Comparison of ENCODE assay signal across 16 mouse cellular contexts in the genomic region with DNA sequence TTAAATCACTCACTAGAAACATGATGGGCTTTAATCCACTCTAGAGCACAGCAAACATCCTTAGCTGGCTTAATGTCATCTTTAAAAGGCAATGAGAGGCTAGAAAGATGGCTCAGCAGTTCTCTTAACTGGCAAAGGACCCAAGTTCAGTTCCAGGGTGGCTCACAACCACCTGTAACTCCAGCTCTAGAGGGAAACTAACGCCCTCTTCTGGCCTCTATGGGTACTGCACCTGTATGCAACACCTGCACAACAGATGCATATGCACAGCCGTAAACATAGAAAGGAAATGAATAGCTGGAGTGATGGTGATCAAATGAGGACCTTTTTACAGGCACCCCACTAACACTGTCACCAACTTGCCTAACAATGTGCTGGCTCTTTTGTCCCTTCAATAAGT. TPM values are rescaled to one million over a fixed set of nuclear protein-coding genes. Genes with fewer than 3 reads are reported as not detected.
DNase-seq lines count a peak whose midpoint lies in the region; ATAC-seq and TF ChIP-seq lines count a peak whose summit lies in the region.
"Had no signal": no experiment of that assay in that cellular context is flagged by ENCODE, and none has a peak within 500 bp of the region (broad histone marks: within the 10 kb centered on the region; RNA-seq: fewer than 3 reads in every experiment).

No protein-coding gene starts in this region.

- H3K4me1 ChIP-seq in forebrain, postnatal 0 days (ENCODE audit: insufficient read depth), result no peaks in the 10 kb centered on the region
- H3K4me1 ChIP-seq in forebrain, embryonic 16.5 days (replicated peaks; ENCODE audit: control insufficient read depth, insufficient read depth, low read length), result peaks cover 24% of the 10 kb centered on the region
- no peaks in the 10 kb centered on the region for H3K4me1 ChIP-seq in limb, embryonic 11.5 days (ENCODE audit: control insufficient read depth, insufficient read depth, low read length)
- peaks cover 2% of the 10 kb centered on the region; the same call in 1 of the 2 replicates for H3K4me1 ChIP-seq in limb, embryonic 10.5 days
- H3K4me1 ChIP-seq in ES-E14 (ENCODE audit: control insufficient read depth in 2 of 2, insufficient read depth in 2 of 2, low read length in 2 of 2, poor library complexity in 1 of 2), result no peaks in the 10 kb centered on the region
- H3K4me1 ChIP-seq: heart, embryonic 12.5 days; hindbrain, embryonic 12.5 days; kidney, embryonic 15.5 days; midbrain, embryonic 13.5 days had no signal

- no peak overlapping the region for H3K4me3 ChIP-seq in forebrain, postnatal 0 days (ENCODE audit: low read depth, low read length)
- no peak overlapping the region for H3K4me3 ChIP-seq in forebrain, embryonic 16.5 days (replicated peaks; ENCODE audit: low read length)
- H3K4me3 ChIP-seq in limb, embryonic 11.5 days (ENCODE audit: low read depth, low read length), result no peak overlapping the region
- H3K4me3 ChIP-seq in limb, embryonic 10.5 days, result no peak overlapping the region
- no peak overlapping the region for H3K4me3 ChIP-seq in ES-E14 (ENCODE audit: insufficient read depth in 1 of 2, low read depth in 1 of 2, low read length in 2 of 2, poor library complexity in 1 of 2, severe bottlenecking in 1 of 2)
- H3K4me3 ChIP-seq: embryonic facial prominence, embryonic 15.5 days; heart, embryonic 12.5 days; hindbrain, embryonic 12.5 days; kidney, embryonic 15.5 days; midbrain, embryonic 13.5 days had no signal

- no peak for ATAC-seq in forebrain, postnatal 0 days
- ATAC-seq in forebrain, embryonic 16.5 days, result no peak
- ATAC-seq in limb, embryonic 11.5 days (ENCODE audit: insufficient number of reproducible peaks, low FRiP score, low TSS enrichment, low read depth), result no peak
- ATAC-seq: midbrain, embryonic 13.5 days had no signal

- peak; percentile 66 for TF ChIP-seq CTCF in forebrain, postnatal 0 days (IDR thresholded peaks at IDR 0.05; ENCODE audit: low read depth)

- H3K27ac ChIP-seq in forebrain, postnatal 0 days (ENCODE audit: low read depth, low read length), result no peak overlapping the region
- H3K27ac ChIP-seq in forebrain, embryonic 16.5 days (ENCODE audit: low read length), result no peak overlapping the region
- H3K27ac ChIP-seq in limb, embryonic 11.5 days (replicated peaks; ENCODE audit: low read depth, low read length), result no peak overlapping the region
- H3K27ac ChIP-seq in limb, embryonic 10.5 days, result no peak overlapping the region
- no peak overlapping the region for H3K27ac ChIP-seq in ES-E14 (ENCODE audit: insufficient read depth, low read depth, low read length, poor library complexity, severe bottlenecking)
- H3K27ac ChIP-seq: embryonic facial prominence, embryonic 15.5 days; hindbrain, embryonic 12.5 days; kidney, embryonic 15.5 days; midbrain, embryonic 13.5 days had no signal

- 48% methylated on average over 2 of the region's 2 CpGs for WGBS in forebrain, postnatal 0 days
- 46% methylated on average over 2 of the region's 2 CpGs for WGBS in forebrain, embryonic 16.5 days
- 44% methylated on average over 2 of the region's 2 CpGs for WGBS in limb, embryonic 11.5 days
- WGBS in limb, embryonic 10.5 days, result 53% methylated on average over 2 of the region's 2 CpGs

- H3K27me3 ChIP-seq in forebrain, postnatal 0 days (ENCODE audit: insufficient read depth, low read length), result no peaks in the 10 kb centered on the region
- no peaks in the 10 kb centered on the region for H3K27me3 ChIP-seq in forebrain, embryonic 16.5 days (replicated peaks; ENCODE audit: control insufficient read depth, insufficient read depth, low read length)
- H3K27me3 ChIP-seq in limb, embryonic 11.5 days (ENCODE audit: control insufficient read depth, insufficient read depth, low read length), result no peaks in the 10 kb centered on the region
- H3K27me3 ChIP-seq in limb, embryonic 10.5 days (ENCODE audit: low read depth, poor library complexity, severe bottlenecking), result no peaks in the 10 kb centered on the region
- H3K27me3 ChIP-seq: embryonic facial prominence, embryonic 15.5 days; heart, embryonic 12.5 days; hindbrain, embryonic 12.5 days; kidney, embryonic 15.5 days; midbrain, embryonic 13.5 days had no signal

- DNase-seq in forebrain, postnatal 0 days, result peak; percentile 40
- peak; percentile 41 for DNase-seq in limb, embryonic 11.5 days (ENCODE audit: low spot score)
- no peak for DNase-seq in limb, embryonic 10.5 days (ENCODE audit: low spot score)
- peak; percentile 34 for DNase-seq in ES-E14 (ENCODE audit: low read depth, low spot score)
- DNase-seq in retina, embryonic 14.5 days (ENCODE audit: low spot score), result peak; percentile 9
- DNase-seq in adrenal gland, postnatal 4 days (ENCODE audit: low spot score in 2 of 2), result no peak
- no peak for DNase-seq in spleen, postnatal 36 days (ENCODE audit: low spot score in 2 of 2)
- DNase-seq: lung, postnatal 10 days; thymus, adult 18-20 months had no signal

- in situ Hi-C loops in ES-E14 (cut with MboI; ENCODE audit: low sequenced_read_pairs in 2 of 2, unreplicated experiment in 2 of 2), result no loop called here

- no peaks in the 10 kb centered on the region for H3K9me3 ChIP-seq in forebrain, postnatal 0 days (ENCODE audit: low read length)
- no peaks in the 10 kb centered on the region for H3K9me3 ChIP-seq in forebrain, embryonic 16.5 days (ENCODE audit: control insufficient read depth, low read length)
- H3K9me3 ChIP-seq in limb, embryonic 11.5 days (ENCODE audit: control insufficient read depth, low read length), result no peaks in the 10 kb centered on the region; the same call in 1 of the 2 replicates
- no peaks in the 10 kb centered on the region for H3K9me3 ChIP-seq in limb, embryonic 10.5 days (replicated peaks)
- H3K9me3 ChIP-seq in ES-E14 (ENCODE audit: control insufficient read depth, insufficient read depth, low read depth, low read length), result no peaks in the 10 kb centered on the region
- H3K9me3 ChIP-seq: embryonic facial prominence, embryonic 15.5 days; heart, embryonic 12.5 days; hindbrain, embryonic 12.5 days; kidney, embryonic 15.5 days; midbrain, embryonic 13.5 days had no signal

- no peaks in the 10 kb centered on the region for H3K36me3 ChIP-seq in forebrain, postnatal 0 days (ENCODE audit: insufficient read depth)
- H3K36me3 ChIP-seq in forebrain, embryonic 16.5 days (ENCODE audit: control insufficient read depth, insufficient read depth), result no peaks in the 10 kb centered on the region
- H3K36me3 ChIP-seq in limb, embryonic 11.5 days (ENCODE audit: control insufficient read depth, insufficient read depth, low read length), result no peaks in the 10 kb centered on the region
- H3K36me3 ChIP-seq in limb, embryonic 10.5 days, result no peaks in the 10 kb centered on the region
- no peaks in the 10 kb centered on the region for H3K36me3 ChIP-seq in ES-E14 (ENCODE audit: control insufficient read depth, insufficient read depth, low read length, poor library complexity, severe bottlenecking)
- H3K36me3 ChIP-seq: embryonic facial prominence, embryonic 15.5 days; heart, embryonic 12.5 days; hindbrain, embryonic 12.5 days; kidney, embryonic 15.5 days; midbrain, embryonic 13.5 days had no signal

- no peak overlapping the region for H3K9ac ChIP-seq in forebrain, postnatal 0 days
- H3K9ac ChIP-seq in forebrain, embryonic 16.5 days (replicated peaks; ENCODE audit: low read depth, low read length), result no peak overlapping the region
- H3K9ac ChIP-seq in limb, embryonic 11.5 days (ENCODE audit: low read length), result no peak overlapping the region
- no peak overlapping the region for H3K9ac ChIP-seq in ES-E14 (ENCODE audit: insufficient read depth, low read depth, low read length, poor library complexity, severe bottlenecking)
- H3K9ac ChIP-seq: embryonic facial prominence, embryonic 15.5 days; heart, embryonic 12.5 days; hindbrain, embryonic 12.5 days; kidney, embryonic 15.5 days; midbrain, embryonic 13.5 days had no signal

- H3K4me2 ChIP-seq in forebrain, postnatal 0 days (ENCODE audit: low read depth), result no peak overlapping the region
- no peak overlapping the region for H3K4me2 ChIP-seq in forebrain, embryonic 16.5 days (ENCODE audit: low read length)
- H3K4me2 ChIP-seq in limb, embryonic 11.5 days (ENCODE audit: low read depth, severe bottlenecking), result no peak overlapping the region
- H3K4me2 ChIP-seq: embryonic facial prominence, embryonic 15.5 days; heart, embryonic 12.5 days; hindbrain, embryonic 12.5 days; kidney, embryonic 15.5 days; midbrain, embryonic 13.5 days had no signal

TF ChIP-seq in ES-E14, 5 proteins besides CTCF, POLR2A, EP300 and RAD21:
- TF ChIP-seq MAFK (IDR thresholded peaks at IDR 0.05; ENCODE audit: insufficient read depth, low read depth, low read length), result no peak
- peak; percentile 55 for TF ChIP-seq ZC3H11A (IDR thresholded peaks at IDR 0.05; ENCODE audit: borderline replicate concordance, low read depth, low read length)

RNA-seq across cellular contexts. Expression of a gene that starts 27.9 kb away (rescaled TPM):
- total RNA-seq in forebrain, postnatal 0 days (2014; rRNA removed), result 17.8 and 20.2 TPM in 2 replicates
- polyA plus RNA-seq in forebrain, postnatal 0 days (2015; fragmentation: Nextera tagmentation; extraction: Ambion mirVana), result 2.6 and 5.2 TPM in 2 replicates
- polyA plus RNA-seq in forebrain, embryonic 16.5 days (2015; fragmentation: Nextera tagmentation; extraction: Ambion mirVana), result 6.6 and 10.9 TPM in 2 replicates
- polyA plus RNA-seq in limb, embryonic 11.5 days (2014; fragmentation: Nextera tagmentation; extraction: Ambion mirVana), result 1.0 and 1.1 TPM in 2 replicates
- polyA plus RNA-seq in limb, embryonic 10.5 days (2016; fragmentation: Nextera tagmentation; extraction: Ambion mirVana), result 1.0 and 1.2 TPM in 2 replicates
- total RNA-seq in ES-E14 (2012; rRNA removed), result 2.1 and 2.2 TPM in 2 replicates
- 1 to 10 TPM; 8.4 to 8.9 TPM for total RNA-seq in adrenal gland, postnatal 4 days (2021)
- total RNA-seq: neutrophil, adult 5-6 weeks had no signal

Comparison
In these comparisons a context has a peak if more than half of its experiments do, and no peak if none do; other contexts are left out.
1. DNase-seq: peak in forebrain, postnatal 0 days (single experiment), limb, embryonic 11.5 days (single experiment), ES-E14 (single experiment) and retina, embryonic 14.5 days (single experiment); none in limb, embryonic 10.5 days (single experiment), adrenal gland, postnatal 4 days (0 of 2) and spleen, postnatal 36 days (0 of 2).